Mouse (Mus musculus) limb, embryonic 12.5 days (tissue): ENCODE measurements around the gene Gpr89. TPM values are rescaled to one million over a fixed set of nuclear protein-coding genes. Genes with fewer than 3 reads are reported as not detected.

Experiments used
- ATAC-seq: fragments of 200-750 bp; cut with Nextera tagmentation; 2 replicates; pipeline ENCODE4 v1.8.0; 2017; ENCODE audit warnings: low read depth, moderate TSS enrichment; ENCODE audit not compliant: insufficient number of reproducible peaks, insufficient read depth, low FRiP score, low TSS enrichment
- H3K27ac ChIP-seq: fragments of 300-500 bp; sonication (generic); 2 replicates; pipeline ENCODE4 v1.5.1; 2016; ENCODE audit warnings: mild to moderate bottlenecking, moderate library complexity
- H3K27me3 ChIP-seq: fragments of 300-500 bp; sonication (generic); 2 replicates; pipeline ENCODE4 v1.6.1; 2016; ENCODE audit warnings: mild to moderate bottlenecking, moderate library complexity
- H3K36me3 ChIP-seq: fragments of 300-500 bp; sonication (generic); 2 replicates; pipeline ENCODE4 v1.6.1; 2016; ENCODE audit warnings: mild to moderate bottlenecking, moderate library complexity
- H3K4me1 ChIP-seq: fragments of 300-500 bp; sonication (generic); replicated peaks from 2 replicates; pipeline ENCODE4 v1.6.1; 2016
- H3K4me2 ChIP-seq: fragments of 300-500 bp; sonication (generic); 2 replicates; pipeline ENCODE4 v1.6.1; 2016; ENCODE audit warnings: mild to moderate bottlenecking, moderate library complexity
- H3K4me3 ChIP-seq: fragments of 300-500 bp; sonication (generic); replicated peaks from 2 replicates; pipeline ENCODE4 v1.5.1; 2016; ENCODE audit warnings: mild to moderate bottlenecking
- H3K9ac ChIP-seq: fragments of 300-500 bp; sonication (generic); replicated peaks from 2 replicates; pipeline ENCODE4 v1.6.1; 2016; ENCODE audit warnings: mild to moderate bottlenecking, moderate library complexity
- H3K9me3 ChIP-seq: fragments of 300-500 bp; sonication (generic); 2 replicates; pipeline ENCODE4 v1.6.1; 2016; ENCODE audit warnings: mild to moderate bottlenecking, moderate library complexity
- WGBS: fragments of 180-500 bp; shearing (Covaris S2); methylation state at CpG from one replicate; pipeline ENCODE4 v1.1.7; 2016; 5-methylcytosine and 5-hydroxymethylcytosine counted together
- polyA plus RNA-seq: library from polyadenylated mRNA; unstranded; fragments of >200 nt; fragmentation: Nextera tagmentation; extraction: Ambion mirVana; gene quantifications from 2 replicates; pipeline ENCODE4 v1.2.1, GENCODE M21; 2016

Gpr89 gene
- polyA plus RNA-seq: 35.1 and 37.7 TPM in 2 replicates

- Histone ChIP-seq H3K27me3 (peaks cover 24% of the 10 kb centered on the region), H3K9ac (peak within 1 kb of the TSS; percentile 90), H3K4me2 (peak within 1 kb of the TSS; percentile 82), H3K9me3 (no peaks in the 10 kb centered on the region), H3K36me3 (no peaks in the 10 kb centered on the region), H3K27ac (peak within 1 kb of the TSS; percentile 20; the same call in 1 of the 2 replicates), H3K4me1 (peaks cover 8% of the 10 kb centered on the region; the same call in 1 of the 2 replicates), H3K4me3 (peak within 1 kb of the TSS; percentile 97)
- ATAC-seq: peak; percentile 91
- under 1% methylated on average over 40 of the region's 40 CpGs for WGBS
These were observed at the start of gene Gpr89 for GRCm38 (mm10) chr3:96904851-96905541. Gene Gpr89 (minus strand): TSS chr3:96905346.

DNA sequence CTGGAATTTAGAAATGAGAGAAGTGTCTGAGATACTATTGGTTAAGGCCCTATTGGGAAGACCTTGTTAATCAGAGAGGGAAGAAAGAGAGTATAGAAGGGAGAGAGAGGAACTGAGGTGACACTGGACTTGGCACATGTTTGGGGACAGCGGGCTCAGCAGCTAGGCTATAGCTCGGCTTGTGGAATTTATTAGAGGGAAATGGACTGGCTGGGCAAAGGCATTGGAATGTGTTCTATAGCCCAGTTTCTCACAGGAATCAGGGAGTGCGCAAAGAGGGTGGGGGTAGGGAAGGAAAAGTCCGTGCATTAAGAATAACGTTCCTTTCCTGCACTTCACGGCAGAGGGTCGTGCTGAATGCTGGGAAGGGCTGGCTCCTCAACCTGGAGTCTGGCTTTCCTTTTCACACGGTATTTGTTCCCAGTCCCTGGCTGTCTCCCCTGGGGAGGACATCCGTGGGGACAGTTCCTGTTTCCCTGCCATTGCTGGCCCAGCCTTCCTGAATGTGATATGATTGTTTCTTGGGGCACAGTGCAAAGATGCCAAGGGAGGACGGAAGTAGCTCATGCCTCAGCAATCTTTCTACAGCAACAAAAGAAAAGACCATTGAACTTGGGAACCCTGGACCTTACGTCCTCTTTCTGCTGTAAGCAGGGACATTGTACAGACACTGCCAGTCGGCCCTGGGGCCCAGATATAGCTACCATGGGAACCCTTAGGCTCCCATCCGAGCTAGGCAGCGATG is 48.5 kb upstream of the Gpr89 start:
- no peak for ATAC-seq
- Histone ChIP-seq H3K9ac (no peak overlapping the region), H3K4me2 (peak overlapping the region; percentile 33)

GRCm38 (mm10) chr3:96942706-96943105 is 37.6 kb upstream of the Gpr89 start:
- H3K36me3 ChIP-seq: no peaks in the 10 kb centered on the region
- 0 out of 2 replicates have a peak, but pooled peaks cover 5% of the 10 kb centered on the region for H3K9me3 ChIP-seq
- H3K27ac ChIP-seq: no peak overlapping the region
- no peak for ATAC-seq
- WGBS: 86% methylated on average over 2 of the region's 2 CpGs
- H3K4me3 ChIP-seq: no peak overlapping the region
- H3K9ac ChIP-seq: no peak overlapping the region
- no peak overlapping the region for H3K4me2 ChIP-seq
- peaks cover 3% of the 10 kb centered on the region for H3K4me1 ChIP-seq
- no peaks in the 10 kb centered on the region for H3K27me3 ChIP-seq

More for the DNA sequence above, 48.5 kb upstream of the Gpr89 start:
- H3K4me3 ChIP-seq: no peak overlapping the region
- H3K9me3 ChIP-seq: no peaks in the 10 kb centered on the region
- no peak overlapping the region for H3K27ac ChIP-seq
- 0 out of 2 replicates have a peak, but pooled peaks cover 4% of the 10 kb centered on the region for H3K27me3 ChIP-seq
- H3K4me1 ChIP-seq: peaks cover 7% of the 10 kb centered on the region
- no peaks in the 10 kb centered on the region for H3K36me3 ChIP-seq
- WGBS: 51% methylated on average over 14 of the region's 14 CpGs

DNA sequence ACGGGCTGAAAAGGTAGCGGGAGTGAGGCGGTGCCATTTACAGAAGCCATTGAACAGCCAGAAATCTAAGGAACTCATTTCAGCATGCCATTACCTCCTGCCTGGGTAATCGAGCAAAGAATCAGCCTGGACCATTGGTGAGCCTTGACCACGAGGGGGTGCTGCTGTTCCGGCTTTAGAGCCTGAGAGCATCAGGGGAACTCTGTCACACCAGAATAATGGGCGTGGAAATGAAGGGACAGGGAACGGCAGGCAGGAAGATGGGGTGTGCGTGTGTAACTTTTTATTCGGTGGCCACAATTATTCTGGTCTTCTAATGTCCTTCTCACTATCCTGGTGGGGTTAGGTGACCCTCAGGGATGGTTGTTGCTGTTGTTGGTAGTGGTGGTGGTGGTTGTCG is 33.6 kb upstream of the Gpr89 start:
- peaks cover 11% of the 10 kb centered on the region for H3K4me1 ChIP-seq
- no peak overlapping the region for H3K9ac ChIP-seq
- peak overlapping the region; percentile 40 for H3K4me2 ChIP-seq
- H3K27ac ChIP-seq: no peak overlapping the region
- H3K4me3 ChIP-seq: no peak overlapping the region
- H3K9me3 ChIP-seq: 0 out of 2 replicates have a peak, but pooled peaks cover 5% of the 10 kb centered on the region
- no peak for ATAC-seq
- H3K27me3 ChIP-seq: peaks cover 31% of the 10 kb centered on the region
- no peaks in the 10 kb centered on the region for H3K36me3 ChIP-seq
- 11% methylated on average over 11 of the region's 11 CpGs for WGBS

DNA sequence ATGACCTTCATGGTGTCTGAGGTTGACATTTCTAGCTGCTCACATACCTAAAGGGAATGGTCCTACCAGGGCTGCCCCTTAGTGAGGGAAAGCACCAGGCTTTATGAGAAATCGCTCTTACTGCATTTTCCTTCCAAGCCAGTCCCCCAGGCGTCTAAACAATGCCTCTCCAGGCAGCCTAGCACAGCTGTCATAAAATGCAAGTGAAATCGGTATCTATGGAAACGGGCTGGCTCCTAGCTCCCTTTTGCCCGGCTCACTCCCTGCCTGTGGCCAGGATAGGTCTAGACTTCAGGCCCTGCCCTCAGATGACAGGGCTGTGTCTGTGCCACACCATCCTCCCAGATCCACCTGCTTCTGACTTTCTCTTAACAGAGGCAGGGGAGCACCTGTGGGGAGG is 32.5 kb upstream of the Gpr89 start:
- no peak overlapping the region for H3K9ac ChIP-seq
- H3K4me1 ChIP-seq: peaks cover 20% of the 10 kb centered on the region
- ATAC-seq: peak; percentile 54; the same call in 1 of the 2 replicates
- H3K4me3 ChIP-seq: no peak overlapping the region
- peaks cover 35% of the 10 kb centered on the region for H3K27me3 ChIP-seq
- H3K27ac ChIP-seq: 0 out of 2 replicates have a peak overlapping the region, but pooled peaks have one; percentile 7
- no peak overlapping the region for H3K4me2 ChIP-seq
- H3K36me3 ChIP-seq: no peaks in the 10 kb centered on the region
- H3K9me3 ChIP-seq: no peaks in the 10 kb centered on the region
- WGBS: 5% methylated on average over 5 of the region's 5 CpGs

GRCm38 (mm10) chr3:96936241-96936640 is 31.1 kb upstream of the Gpr89 start:
- H3K27me3 ChIP-seq: peaks cover 41% of the 10 kb centered on the region

GRCm38 (mm10) chr3:96931261-96931681 is 26.1 kb upstream of the Gpr89 start:
- no peak overlapping the region for H3K27ac ChIP-seq
- no peak overlapping the region for H3K9ac ChIP-seq
- H3K4me3 ChIP-seq: no peak overlapping the region
- H3K27me3 ChIP-seq: peaks cover 77% of the 10 kb centered on the region
- no peak for ATAC-seq
- H3K36me3 ChIP-seq: no peaks in the 10 kb centered on the region
- no peaks in the 10 kb centered on the region for H3K9me3 ChIP-seq
- 55% methylated on average over 5 of the region's 5 CpGs for WGBS
- peaks cover 19% of the 10 kb centered on the region for H3K4me1 ChIP-seq
- H3K4me2 ChIP-seq: no peak overlapping the region

More at GRCm38 (mm10) chr3:96936241-96936640, 31.1 kb upstream of the Gpr89 start:
- Histone ChIP-seq H3K4me3 (no peak overlapping the region), H3K4me2 (no peak overlapping the region), H3K9me3 (no peaks in the 10 kb centered on the region), H3K9ac (no peak overlapping the region), H3K4me1 (peaks cover 25% of the 10 kb centered on the region), H3K27ac (no peak overlapping the region), H3K36me3 (no peaks in the 10 kb centered on the region)
- no peak for ATAC-seq
- WGBS: 8% methylated on average over 6 of the region's 6 CpGs

DNA sequence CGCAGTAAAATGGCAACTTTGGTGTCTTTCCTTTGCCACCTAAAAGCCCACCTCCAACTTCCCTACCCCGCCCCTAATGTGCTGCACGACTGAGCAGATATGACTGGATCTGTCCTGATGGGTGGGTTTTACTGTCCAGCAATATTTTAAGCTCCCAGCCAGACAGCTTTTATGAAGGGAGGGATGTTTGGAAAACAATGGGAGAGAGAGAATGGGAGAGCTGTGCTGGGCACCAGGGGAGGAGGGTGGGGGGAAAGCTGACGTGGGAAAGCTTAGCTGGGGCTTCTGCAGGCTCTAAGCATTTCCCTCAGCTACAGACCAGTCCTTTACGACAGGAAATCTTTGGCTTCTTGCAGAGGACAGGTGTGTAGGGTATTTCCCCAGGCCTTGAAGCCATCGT is 20.8 kb upstream of the Gpr89 start, which contains the start of gene Gja8:
Gja8 (minus strand) TSS at position 101 of the 400 bp plus-strand sequence.
- Histone ChIP-seq H3K27me3 (peaks cover 79% of the 10 kb centered on the region), H3K27ac (no peak within 1 kb of the TSS), H3K36me3 (no peaks in the 10 kb centered on the region), H3K9ac (no peak within 1 kb of the TSS), H3K4me1 (peaks cover 7% of the 10 kb centered on the region), H3K9me3 (no peaks in the 10 kb centered on the region), H3K4me3 (no peak within 1 kb of the TSS), H3K4me2 (no peak within 1 kb of the TSS)
- 55% methylated on average over 6 of the region's 6 CpGs for WGBS
- no peak for ATAC-seq

DNA sequence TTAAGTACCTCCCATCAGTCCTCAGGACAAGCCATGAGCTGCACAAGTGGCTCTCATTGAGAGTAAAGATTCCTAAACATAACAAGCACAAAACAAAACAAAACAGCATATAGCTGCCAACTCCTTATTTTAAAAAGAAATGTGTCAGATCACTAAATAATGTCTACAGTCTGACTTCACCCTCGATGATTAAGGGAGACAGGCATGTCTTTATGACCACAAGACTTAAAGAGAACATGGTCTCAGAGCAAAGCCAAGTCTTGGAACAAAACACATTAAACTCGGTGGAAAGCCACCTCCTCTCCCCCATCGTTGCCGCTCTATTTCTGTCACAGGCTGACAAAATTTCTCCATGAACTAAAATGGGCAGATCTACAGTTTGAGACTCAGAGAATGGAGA is 19.5 kb upstream of the Gpr89 start:
- H3K9ac ChIP-seq: no peak overlapping the region
- no peak overlapping the region for H3K27ac ChIP-seq
- H3K9me3 ChIP-seq: no peaks in the 10 kb centered on the region
- peaks cover 16% of the 10 kb centered on the region for H3K4me1 ChIP-seq
- H3K36me3 ChIP-seq: no peaks in the 10 kb centered on the region
- ATAC-seq: no peak
- WGBS: 88% methylated on average over 4 of the region's 4 CpGs
- H3K27me3 ChIP-seq: peaks cover 73% of the 10 kb centered on the region
- no peak overlapping the region for H3K4me3 ChIP-seq
- H3K4me2 ChIP-seq: no peak overlapping the region

GRCm38 (mm10) chr3:96920991-96921390 is 15.8 kb upstream of the Gpr89 start:
- 16% methylated on average over 7 of the region's 7 CpGs for WGBS
- Histone ChIP-seq H3K36me3 (no peaks in the 10 kb centered on the region), H3K9me3 (no peaks in the 10 kb centered on the region), H3K4me2 (peak overlapping the region; percentile 19), H3K27ac (0 out of 2 replicates have a peak overlapping the region, but pooled peaks have one; percentile 50), H3K27me3 (peaks cover 67% of the 10 kb centered on the region), H3K4me1 (peaks cover 16% of the 10 kb centered on the region), H3K4me3 (no peak overlapping the region), H3K9ac (no peak overlapping the region)
- peak; percentile 85 for ATAC-seq

DNA sequence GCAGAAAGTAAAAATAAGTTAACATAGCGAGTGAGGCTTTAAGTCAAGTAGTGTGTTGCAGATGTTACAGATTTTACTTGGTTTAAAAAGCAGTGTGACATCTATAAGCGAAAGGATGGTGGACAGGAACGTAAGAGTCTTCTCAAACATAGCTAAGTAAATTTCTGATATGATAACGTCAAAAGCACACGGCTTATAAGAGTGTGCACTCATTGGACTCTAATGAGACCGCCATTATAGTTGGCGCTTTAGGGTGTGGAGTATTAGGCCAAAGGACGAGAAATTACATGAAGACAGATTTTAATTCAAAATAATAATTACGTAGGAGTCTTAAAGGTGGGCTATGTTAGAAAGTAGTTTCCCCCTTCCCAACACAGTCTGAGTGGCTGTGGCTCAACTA is 446 bp upstream of the Gpr89 start:
- Histone ChIP-seq H3K27me3 (peaks cover 28% of the 10 kb centered on the region), H3K9ac (peak overlapping the region; percentile 90; the same call in 1 of the 2 replicates), H3K4me3 (peak overlapping the region; percentile 97), H3K27ac (no peak overlapping the region), H3K4me1 (peaks cover 8% of the 10 kb centered on the region; the same call in 1 of the 2 replicates), H3K4me2 (peak overlapping the region; percentile 82), H3K9me3 (no peaks in the 10 kb centered on the region), H3K36me3 (no peaks in the 10 kb centered on the region)
- no peak for ATAC-seq
- WGBS: 51% methylated on average over 9 of the region's 9 CpGs
